Mouse (Mus musculus): ENCODE data around the gene Soat2.

Soat2 gene

GRCm38 (mm10) chr15:102114651-102115260 is 35.6 kb upstream of the Soat2 start:
- DNase-seq (ENCODE audit: low spot score): no peak

- no peak for DNase-seq (ENCODE audit: low spot score)
Observed at GRCm38 (mm10) chr15:102115731-102116231, 34.5 kb upstream of the Soat2 start.

GRCm38 (mm10) chr15:102116753-102117415 is 33.4 kb upstream of the Soat2 start:
- DNase-seq (ENCODE audit: low spot score): no peak

- no peak for DNase-seq (ENCODE audit: low spot score)
Observed at GRCm38 (mm10) chr15:102117461-102118443, 32.6 kb upstream of the Soat2 start.

GRCm38 (mm10) chr15:102118591-102118990 is 31.7 kb upstream of the Soat2 start:
- no peak for DNase-seq (ENCODE audit: low spot score)

- no peak for DNase-seq (ENCODE audit: low spot score)
Observed at GRCm38 (mm10) chr15:102119121-102119830, 31.1 kb upstream of the Soat2 start.

- no peak for DNase-seq (ENCODE audit: low spot score)
Observed at GRCm38 (mm10) chr15:102119831-102120170, 30.5 kb upstream of the Soat2 start.

- no peak for DNase-seq (ENCODE audit: low spot score)
Observed at GRCm38 (mm10) chr15:102120530-102120929, 29.8 kb upstream of the Soat2 start.

- no peak for DNase-seq (ENCODE audit: low spot score)
Observed at GRCm38 (mm10) chr15:102126303-102126702, 24.0 kb upstream of the Soat2 start.

GRCm38 (mm10) chr15:102133314-102133713 is 17.0 kb upstream of the Soat2 start:
- no peak for DNase-seq (ENCODE audit: low spot score)

GRCm38 (mm10) chr15:102134709-102135108 is 15.6 kb upstream of the Soat2 start:
- no peak for DNase-seq (ENCODE audit: low spot score)

GRCm38 (mm10) chr15:102135522-102136128 is 14.7 kb upstream of the Soat2 start:
- no peak for DNase-seq (ENCODE audit: low spot score)

- DNase-seq (ENCODE audit: low spot score): peak; percentile 97
Observed at GRCm38 (mm10) chr15:102136129-102136758, 14.1 kb upstream of the Soat2 start, which contains the start of gene Spryd3. TSS of gene Spryd3 (minus strand) at chr15:102136234.

GRCm38 (mm10) chr15:102141120-102141519 is 9.2 kb upstream of the Soat2 start:
- DNase-seq (ENCODE audit: low spot score): no peak

GRCm38 (mm10) chr15:102142914-102143912 is 7.1 kb upstream of the Soat2 start:
- peak; percentile 35 for DNase-seq (ENCODE audit: low spot score)

GRCm38 (mm10) chr15:102144274-102144711 is 6.0 kb upstream of the Soat2 start, which contains the start of gene Igfbp6:
TSS of gene Igfbp6 (plus strand) at chr15:102144362.
- peak; percentile 34 for DNase-seq (ENCODE audit: low spot score)

- no peak for DNase-seq (ENCODE audit: low spot score)
Observed at GRCm38 (mm10) chr15:102144726-102145125, 5.6 kb upstream of the Soat2 start.

- DNase-seq (ENCODE audit: low spot score): peak; percentile 62
Observed at GRCm38 (mm10) chr15:102145330-102145729, 5.0 kb upstream of the Soat2 start.

GRCm38 (mm10) chr15:102146089-102146488 is 4.2 kb upstream of the Soat2 start:
- no peak for DNase-seq (ENCODE audit: low spot score)
